Mouse (Mus musculus) cerebellum, adult 2 months (tissue): ENCODE measurements around the gene Krtap16-1. TPM values are rescaled to one million over a fixed set of nuclear protein-coding genes. Genes with fewer than 3 reads are reported as not detected.

Experiments
- DNase-seq, 2 experiments: peaks; one replicate each; pipeline ENCODE4 v3.0.0; 2021
- H3K27ac ChIP-seq: fragments of 200-500 bp; 2 replicates; pipeline ENCODE4 v1.5.1; 2012; ENCODE audit warnings: low read length, control low read depth, inconsistent platforms; ENCODE audit not compliant: insufficient read depth
- H3K27me3 ChIP-seq: fragments of 200-500 bp; 2 replicates; pipeline ENCODE4 v1.6.1; 2012; ENCODE audit warnings: inconsistent platforms, mild to moderate bottlenecking, low read length, moderate library complexity; ENCODE audit not compliant: control insufficient read depth, insufficient read depth
- H3K4me1 ChIP-seq: fragments of 200-500 bp; 2 replicates; pipeline ENCODE4 v1.6.1; 2011; ENCODE audit warnings: low read length; ENCODE audit not compliant: control insufficient read depth, insufficient read depth
- H3K4me3 ChIP-seq: fragments of 200-500 bp; replicated peaks from 2 replicates; pipeline ENCODE3; 2011; ENCODE audit warnings: mild to moderate bottlenecking, low read depth, low read length, control low read depth; ENCODE audit not compliant: insufficient read depth
- CTCF ChIP-seq: fragments of 200-500 bp; IDR thresholded peaks from 2 replicates; pipeline ENCODE4 v1.5.1; 2011; ENCODE audit warnings: low read depth, mild to moderate bottlenecking, control low read depth, low read length, moderate library complexity, borderline replicate concordance; ENCODE audit not compliant: insufficient read depth
- POLR2A ChIP-seq: fragments of 200-500 bp; IDR thresholded peaks from 2 replicates; pipeline ENCODE4 v1.6.1; 2011; ENCODE audit warnings: low read length, control low read depth, borderline replicate concordance; ENCODE audit not compliant: insufficient read depth
- WGBS: fragments of 180-500 bp; shearing (Covaris S2); methylation state at CpG from one replicate; pipeline ENCODE4 v1.1.7; 2018; 5-methylcytosine and 5-hydroxymethylcytosine counted together
- polyA plus RNA-seq: library from polyadenylated mRNA; depleted of rRNA; stranded (reverse); fragments of >200 nt; gene quantifications from 2 replicates; pipeline ENCODE4 v1.2.3, GENCODE M21; 2012

Gene Krtap16-1
- polyA plus RNA-seq, 1 experiment = not detected

GRCm38 (mm10) chr11:99985291-99986092 lies 905 bp downstream of the Krtap16-1 start:
- TF ChIP-seq POLR2A = no peak
- peaks cover 15% of the 10 kb centered on the region for H3K4me1 ChIP-seq
- no peak overlapping the region for H3K4me3 ChIP-seq
- H3K27ac ChIP-seq = peak overlapping the region; percentile 26
- DNase-seq = peak; percentile 86 to 91
- WGBS = 10% methylated on average over 20 of the region's 20 CpGs
- no peaks in the 10 kb centered on the region for H3K27me3 ChIP-seq

GRCm38 (mm10) chr11:99983442-99983841 lies 3.0 kb downstream of the Krtap16-1 start:
- no peaks in the 10 kb centered on the region for H3K27me3 ChIP-seq
- TF ChIP-seq POLR2A (no peak), CTCF (no peak)
- DNase-seq = no peak
- H3K27ac ChIP-seq = no peak overlapping the region
- WGBS = 98% methylated on average over 1 of the region's 1 CpGs
- H3K4me3 ChIP-seq = no peak overlapping the region
- H3K4me1 ChIP-seq = peaks cover 15% of the 10 kb centered on the region

GRCm38 (mm10) chr11:99982731-99983130 lies 3.7 kb downstream of the Krtap16-1 start:
- WGBS = 93% methylated on average over 9 of the region's 9 CpGs
- no peak for DNase-seq
- H3K4me3 ChIP-seq = no peak overlapping the region
- no peak overlapping the region for H3K27ac ChIP-seq
- peaks cover 15% of the 10 kb centered on the region for H3K4me1 ChIP-seq
- no peaks in the 10 kb centered on the region for H3K27me3 ChIP-seq
- TF ChIP-seq CTCF (no peak), POLR2A (no peak)

GRCm38 (mm10) chr11:99978953-99979352 lies 7.4 kb downstream of the Krtap16-1 start, which contains the start of gene Krtap29-1:
Gene Krtap29-1, minus strand, starts transcription at chr11:99979053.
- WGBS = 59% methylated on average over 5 of the region's 5 CpGs
- Histone ChIP-seq H3K27ac (no peak within 1 kb of the TSS), H3K4me3 (no peak within 1 kb of the TSS), H3K4me1 (no peaks in the 10 kb centered on the region), H3K27me3 (no peaks in the 10 kb centered on the region)
- TF ChIP-seq POLR2A (no peak), CTCF (no peak)
- DNase-seq = no peak

- no peak for DNase-seq
- WGBS = 76% methylated on average over 2 of the region's 2 CpGs
- no peaks in the 10 kb centered on the region for H3K4me1 ChIP-seq
- no peak overlapping the region for H3K27ac ChIP-seq
- H3K4me3 ChIP-seq = no peak overlapping the region
- TF ChIP-seq CTCF (no peak), POLR2A (no peak)
- no peaks in the 10 kb centered on the region for H3K27me3 ChIP-seq
Measured at GRCm38 (mm10) chr11:99965961-99966360, 20.4 kb downstream of the Krtap16-1 start.

GRCm38 (mm10) chr11:99964213-99964612 lies 22.2 kb downstream of the Krtap16-1 start:
- Histone ChIP-seq H3K4me3 (no peak overlapping the region), H3K27me3 (no peaks in the 10 kb centered on the region), H3K27ac (no peak overlapping the region), H3K4me1 (no peaks in the 10 kb centered on the region)
- no peak for TF ChIP-seq POLR2A
- no peak for TF ChIP-seq CTCF
- WGBS = 55% methylated on average over 6 of the region's 6 CpGs
- no peak for DNase-seq

- WGBS = 92% methylated on average over 2 of the region's 2 CpGs
- no peaks in the 10 kb centered on the region for H3K4me1 ChIP-seq
- H3K27me3 ChIP-seq = no peaks in the 10 kb centered on the region; the same call in 1 of the 2 replicates
- DNase-seq = no peak
- no peak within 1 kb of the TSS for H3K27ac ChIP-seq
- no peak for TF ChIP-seq CTCF
- no peak for TF ChIP-seq POLR2A
- no peak within 1 kb of the TSS for H3K4me3 ChIP-seq
Measured at GRCm38 (mm10) chr11:99948175-99948574, 38.2 kb downstream of the Krtap16-1 start, which contains the start of gene Krtap9-5. Gene Krtap9-5, plus strand, starts transcription at chr11:99948475.

GRCm38 (mm10) chr11:99937751-99938264 lies 48.6 kb downstream of the Krtap16-1 start:
- no peaks in the 10 kb centered on the region for H3K4me1 ChIP-seq
- no peak for TF ChIP-seq POLR2A
- TF ChIP-seq CTCF = no peak
- 82% methylated on average over 9 of the region's 9 CpGs for WGBS
- H3K27me3 ChIP-seq = no peaks in the 10 kb centered on the region
- DNase-seq = no peak
- H3K27ac ChIP-seq = no peak overlapping the region
- no peak overlapping the region for H3K4me3 ChIP-seq
